Mouse (Mus musculus): ENCODE data around the gene Sgms2. TPM values are rescaled to one million over a fixed set of nuclear protein-coding genes. Genes with fewer than 3 reads are reported as not detected.

Gene Sgms2
- total RNA-seq, 2 experiments from 2014 or later = 3.5 to 4.1 TPM

DNA sequence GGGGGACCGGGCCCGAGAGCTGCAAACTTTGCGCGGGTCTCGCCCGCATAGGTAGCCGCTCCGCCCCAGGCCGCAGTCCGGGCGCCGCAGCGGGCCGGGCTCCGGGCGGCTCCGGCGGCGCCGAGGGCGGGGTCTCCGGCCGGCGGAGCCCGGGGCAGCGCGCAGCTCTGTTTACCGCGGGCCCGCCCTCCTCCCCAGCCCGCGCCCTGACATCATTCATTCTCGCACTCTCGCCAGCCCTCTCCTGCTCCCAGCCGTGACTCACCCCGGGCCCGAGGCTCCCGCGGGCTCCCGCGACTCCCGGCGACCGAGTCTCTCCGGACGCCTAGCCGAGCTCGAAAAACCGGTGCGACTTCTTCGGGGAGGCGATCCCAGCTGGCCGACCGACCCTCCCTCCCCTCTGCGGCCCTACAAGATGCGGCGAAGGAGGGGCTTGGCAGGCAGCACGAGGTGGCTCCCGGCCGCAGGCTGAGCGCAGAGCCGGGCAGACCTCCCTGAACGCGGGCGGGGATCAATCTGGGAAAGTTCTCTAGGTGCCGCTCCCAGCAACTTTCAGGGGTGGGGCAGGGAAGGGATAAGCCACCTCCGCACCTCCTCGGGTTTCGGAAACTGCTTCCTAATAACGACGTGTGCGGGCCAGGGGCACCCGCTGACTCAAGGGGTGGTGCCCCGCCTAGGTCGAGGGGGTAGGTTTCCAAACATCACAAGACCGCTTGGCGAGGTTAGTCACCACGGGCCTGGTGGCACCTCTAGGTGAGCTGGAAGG lies 885 bp downstream of the Sgms2 start:
- peak in 1 of 2 experiments; percentile 23 for DNase-seq (ENCODE audit: low spot score in 2 of 2)
- intact Hi-C loops (cut with DNase I) = no loop called here

DNA sequence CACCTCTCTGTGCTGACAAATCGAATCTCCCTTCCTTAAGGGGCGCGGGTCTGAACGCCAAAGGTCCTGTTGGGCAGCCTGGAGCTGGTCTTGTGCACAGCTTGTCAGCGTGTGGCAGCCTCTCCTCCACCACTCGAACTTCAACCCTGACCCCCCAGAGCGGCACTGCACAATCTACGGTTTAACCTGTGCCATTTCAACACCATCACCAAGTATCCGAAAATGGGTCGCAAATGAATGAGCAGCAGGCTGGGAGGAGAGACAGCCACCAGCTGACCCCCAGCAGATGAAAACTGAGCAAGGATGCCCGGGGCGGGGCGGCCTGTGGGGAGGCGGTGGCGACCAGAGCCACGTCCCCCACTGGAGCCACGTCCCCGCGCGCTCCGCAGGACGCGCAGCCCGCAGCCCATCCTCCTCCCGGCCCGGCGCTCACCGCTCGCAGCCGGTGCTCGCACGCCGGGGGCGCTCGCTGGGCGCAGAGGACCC lies 1.5 kb downstream of the Sgms2 start:
- DNase-seq (ENCODE audit: low spot score in 2 of 2) = no peak
- intact Hi-C loops (cut with DNase I) = no loop called here

DNA sequence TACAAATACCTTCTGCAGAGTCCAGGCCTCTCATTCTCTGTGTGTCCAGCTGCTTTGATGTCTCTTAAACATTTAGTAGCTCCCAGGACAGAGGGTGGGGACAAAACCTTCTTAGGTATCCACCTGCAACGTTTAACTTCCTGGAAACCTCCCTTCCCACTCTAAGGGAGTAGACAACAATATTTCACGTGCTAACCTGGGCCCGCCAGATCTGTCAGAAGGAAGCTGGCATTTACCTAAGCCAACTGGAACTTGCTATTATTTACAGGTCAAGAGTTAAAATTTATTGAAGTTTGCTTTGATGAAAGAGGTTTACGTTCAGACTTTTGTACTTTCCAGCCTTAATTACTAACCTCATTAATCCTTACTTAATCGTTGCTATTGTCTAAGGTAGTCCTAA lies 2.2 kb downstream of the Sgms2 start:
- intact Hi-C loops (cut with DNase I) = no loop called here
- DNase-seq (ENCODE audit: low spot score in 2 of 2) = no peak

DNA sequence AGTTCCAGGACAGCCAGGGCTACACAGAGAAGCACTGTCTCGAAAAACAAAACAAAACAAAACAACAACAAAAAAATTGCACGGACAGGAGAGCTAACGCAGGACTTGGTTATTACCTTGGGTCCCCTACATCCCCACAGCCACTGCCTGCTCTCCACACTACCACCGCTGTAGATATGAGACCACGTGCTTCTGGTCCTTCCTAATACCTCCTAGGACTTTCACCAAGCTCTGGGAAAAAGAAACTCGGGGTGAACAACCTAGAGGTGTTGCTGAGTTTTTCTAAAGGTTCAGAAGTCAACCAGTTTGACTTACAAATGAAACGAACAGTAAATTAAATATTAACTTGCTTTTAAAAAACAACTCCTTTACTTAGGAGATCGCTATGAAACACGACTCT lies 2.8 kb downstream of the Sgms2 start:
- DNase-seq (ENCODE audit: low spot score in 2 of 2) = no peak
- intact Hi-C loops (cut with DNase I) = no loop called here

DNA sequence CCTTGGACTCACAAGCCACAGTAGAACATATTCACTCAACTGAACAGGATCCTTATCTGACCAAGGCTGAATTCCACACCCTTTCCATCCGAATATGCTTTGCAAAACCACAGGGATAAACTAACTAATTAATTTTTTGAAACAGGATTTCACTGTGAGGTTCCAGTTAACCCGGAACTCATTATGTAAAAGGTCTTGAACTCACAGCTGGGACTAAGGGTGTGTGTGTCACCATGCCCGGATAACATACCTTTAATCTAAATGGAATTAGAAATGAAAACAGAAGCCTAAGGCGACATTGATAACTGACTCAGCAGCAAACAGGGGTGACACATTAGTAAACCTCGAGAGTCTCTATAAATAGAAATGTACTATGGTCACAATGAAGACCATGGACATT lies 5.8 kb downstream of the Sgms2 start:
- DNase-seq (ENCODE audit: low spot score in 2 of 2) = no peak
- intact Hi-C loops (cut with DNase I) = no loop called here

DNA sequence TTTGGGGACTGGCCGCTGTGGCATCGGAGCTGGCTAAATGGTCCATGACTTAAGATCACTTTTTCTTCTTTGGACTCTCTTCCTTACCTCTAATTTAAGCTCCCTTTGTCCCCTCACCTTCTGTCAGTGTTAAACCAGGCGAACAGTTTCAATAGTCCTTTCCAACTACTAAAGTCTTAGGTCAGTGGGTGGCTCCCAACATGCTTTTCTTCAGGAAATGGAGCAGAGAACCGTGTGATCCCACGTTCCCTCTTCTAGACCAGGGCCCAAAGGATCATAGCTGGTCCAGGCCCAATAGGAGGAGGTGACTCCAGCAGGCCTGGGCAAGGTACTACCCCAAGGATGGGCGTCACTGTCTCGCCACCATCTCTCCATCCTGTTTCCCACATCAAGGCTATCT lies 7.6 kb downstream of the Sgms2 start:
- intact Hi-C loops (cut with DNase I) = no loop called here

DNA sequence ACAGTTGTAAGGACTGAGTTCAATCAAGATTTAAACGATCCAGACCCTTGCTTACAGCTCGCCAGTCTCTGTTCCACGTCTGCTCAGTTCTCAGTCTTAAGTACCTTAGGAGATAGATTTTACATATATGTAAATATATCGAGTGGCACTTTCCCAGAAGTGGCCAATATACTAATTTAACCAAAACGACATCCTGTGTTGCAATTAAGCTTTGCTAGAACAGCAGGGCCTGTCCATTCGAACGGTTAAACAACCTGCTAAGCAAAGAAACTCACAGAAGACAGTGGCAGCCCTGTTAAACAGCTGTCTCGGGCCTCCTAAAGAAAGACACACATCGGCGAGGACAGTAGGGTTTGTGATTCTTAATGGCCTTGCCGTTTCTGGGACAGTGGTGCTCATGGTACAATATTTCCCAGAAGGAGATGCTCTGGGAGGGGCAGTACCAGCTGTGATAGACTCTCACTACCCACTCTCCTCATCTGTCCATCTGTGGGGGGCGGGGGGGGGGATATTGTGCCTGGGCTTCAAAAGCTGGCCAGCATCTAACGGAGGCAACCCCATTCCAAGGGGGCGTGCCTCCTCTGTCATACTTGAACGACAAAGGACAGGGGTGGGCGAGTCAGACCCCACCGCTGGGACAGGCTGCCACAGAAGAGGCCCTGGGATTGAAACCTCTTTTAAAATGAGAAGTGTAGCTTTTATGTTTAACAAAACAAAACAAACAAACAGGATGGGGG lies 9.1 kb downstream of the Sgms2 start:
- DNase-seq (ENCODE audit: low spot score in 2 of 2) = no peak
- intact Hi-C loops (cut with DNase I) = no loop called here

More for the DNA sequence above, 7.6 kb downstream of the Sgms2 start:
- no peak for DNase-seq (ENCODE audit: low spot score in 2 of 2)

DNA sequence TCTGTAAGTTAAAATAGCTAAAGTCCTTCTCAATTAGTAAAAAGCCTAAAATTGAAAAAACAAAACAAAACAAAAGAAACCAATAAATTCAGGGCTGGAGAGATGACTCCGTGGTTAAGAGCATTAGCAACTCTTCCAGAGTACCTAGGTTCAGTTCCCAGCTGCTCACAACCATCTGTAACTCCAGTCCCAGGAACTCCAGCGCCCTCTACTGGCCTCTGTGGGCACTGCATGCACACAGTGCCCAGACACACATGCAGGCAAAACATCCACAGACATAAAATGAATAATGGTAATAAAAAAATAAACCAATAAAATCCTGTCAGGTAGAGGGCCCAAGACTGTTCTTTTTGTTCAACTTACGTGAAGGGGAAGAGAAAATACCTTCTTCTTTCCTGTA lies 10.6 kb downstream of the Sgms2 start:
- DNase-seq (ENCODE audit: low spot score in 2 of 2) = no peak
- intact Hi-C loops (cut with DNase I) = no loop called here

DNA sequence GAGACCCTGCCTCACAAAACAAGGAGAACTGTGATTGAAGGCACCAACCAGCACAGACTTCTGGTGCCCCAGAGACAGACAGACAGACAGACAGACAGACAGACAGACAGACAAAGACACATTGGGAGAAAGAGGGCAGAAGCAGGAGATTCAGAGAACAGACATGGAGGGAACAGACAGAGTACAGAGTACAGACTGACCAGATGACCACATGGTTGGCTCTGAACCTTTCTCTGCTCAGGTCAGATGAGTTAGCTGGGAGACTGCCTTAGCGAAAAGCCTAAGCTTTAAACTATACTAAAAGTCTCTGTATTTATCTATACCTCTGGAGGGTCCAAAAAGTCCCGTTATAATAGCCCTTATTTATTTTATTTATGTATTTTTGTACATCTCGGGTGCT lies 11.8 kb downstream of the Sgms2 start:
- intact Hi-C loops (cut with DNase I) = no loop called here

DNA sequence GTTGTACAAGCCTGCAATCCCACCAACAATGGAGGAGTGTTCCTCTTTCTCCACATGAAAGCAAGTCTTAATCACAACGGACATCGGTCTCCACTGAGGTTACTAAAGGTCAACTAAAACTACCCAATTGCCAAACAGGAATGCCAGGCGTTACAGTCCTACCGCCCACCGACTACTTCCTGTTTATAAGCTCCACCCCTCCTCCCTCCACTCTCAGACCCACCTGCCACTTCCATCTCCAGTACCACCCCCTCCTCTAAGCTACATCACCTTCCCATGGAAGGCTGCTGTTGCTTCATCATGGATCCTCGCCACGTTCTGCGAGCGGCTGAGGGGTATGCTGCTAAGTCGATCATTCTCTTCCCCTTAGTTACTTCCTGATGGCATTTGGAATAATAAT lies 15.2 kb downstream of the Sgms2 start:
- no peak for DNase-seq (ENCODE audit: low spot score in 2 of 2)
- intact Hi-C loops (cut with DNase I) = no loop called here

More for the DNA sequence above, 11.8 kb downstream of the Sgms2 start:
- no peak for DNase-seq (ENCODE audit: low spot score in 2 of 2)

DNA sequence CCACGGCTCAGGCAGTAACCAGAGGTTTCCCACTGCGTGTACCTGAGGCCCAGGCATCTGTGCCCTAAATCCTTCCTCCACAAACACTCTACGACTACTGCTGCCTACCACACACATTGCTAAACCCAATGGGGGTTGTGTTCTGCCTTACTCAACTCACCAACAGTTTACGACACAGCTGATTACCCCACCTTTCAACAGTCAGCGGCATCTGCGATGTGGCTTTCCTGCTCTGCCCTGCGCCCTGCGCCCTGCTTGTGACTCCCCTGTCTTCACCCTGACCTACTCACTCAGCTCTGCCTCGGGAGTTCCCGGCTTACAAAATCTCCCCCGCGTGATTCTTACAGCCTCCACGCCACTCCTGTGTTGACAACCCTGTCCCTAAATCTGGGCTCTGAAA lies 16.7 kb downstream of the Sgms2 start:
- intact Hi-C loops (cut with DNase I) = no loop called here
- no peak for DNase-seq (ENCODE audit: low spot score in 2 of 2)

DNA sequence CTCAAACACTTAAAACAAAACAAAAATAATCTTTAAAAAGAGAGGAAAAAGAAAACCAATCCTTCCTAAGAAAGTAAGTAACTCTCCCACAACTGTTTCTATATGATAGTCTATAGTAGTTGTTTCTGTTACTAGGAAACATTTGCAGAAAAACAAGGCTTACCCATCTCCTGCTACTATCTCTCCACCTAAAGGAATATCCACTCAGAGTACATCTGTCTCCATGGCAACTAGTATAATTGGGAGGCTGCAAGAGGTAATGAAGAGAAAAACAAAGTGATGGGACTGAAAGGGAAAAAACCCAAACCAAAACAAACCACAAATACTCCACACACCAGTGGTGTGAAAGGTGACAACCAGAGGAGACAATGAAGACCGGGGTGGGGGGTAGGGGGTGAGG lies 17.7 kb downstream of the Sgms2 start:
- intact Hi-C loops (cut with DNase I) = no loop called here
- no peak for DNase-seq (ENCODE audit: low spot score in 2 of 2)

DNA sequence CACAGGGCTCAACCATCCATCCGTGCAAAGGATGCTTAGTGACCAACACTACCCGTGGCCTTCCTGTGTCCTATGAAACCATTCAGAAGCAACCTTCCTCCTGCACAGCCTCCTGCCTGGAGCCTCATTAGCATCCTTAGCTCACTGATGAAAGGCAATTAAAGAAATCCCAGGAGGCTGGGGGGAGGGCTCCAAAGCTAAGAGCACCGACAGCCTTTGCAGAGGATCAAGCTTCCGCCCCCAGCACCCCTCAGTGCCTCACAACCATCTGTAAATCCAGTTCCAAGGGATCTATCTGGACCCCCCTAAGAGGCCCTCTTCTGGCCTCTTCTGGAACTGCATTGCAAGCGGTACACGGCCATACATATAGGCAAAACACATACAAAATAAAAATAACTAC lies 19.4 kb downstream of the Sgms2 start:
- no peak for DNase-seq (ENCODE audit: low spot score in 2 of 2)
- intact Hi-C loops (cut with DNase I) = no loop called here

DNA sequence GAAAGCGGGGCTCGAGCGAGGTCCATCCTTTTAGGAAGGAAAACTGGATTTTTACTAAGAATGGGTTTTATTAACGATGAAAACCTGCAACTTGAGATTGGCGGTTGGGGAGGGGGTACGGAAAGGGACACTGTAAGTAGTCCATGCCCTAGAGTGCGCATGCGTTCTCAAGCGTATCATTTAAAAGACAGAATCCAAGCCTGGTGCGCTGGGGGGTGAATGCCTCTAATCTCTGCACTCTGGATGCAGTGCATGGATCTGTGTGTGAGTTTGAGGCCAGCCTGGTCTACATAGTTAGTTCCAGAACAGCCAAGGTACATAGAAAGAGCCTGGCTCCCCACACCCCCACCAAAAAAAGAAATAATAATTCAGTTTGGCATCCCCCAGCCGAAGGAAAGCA lies 19.8 kb downstream of the Sgms2 start:
- no peak for DNase-seq (ENCODE audit: low spot score in 2 of 2)
- intact Hi-C loops (cut with DNase I) = no loop called here

DNA sequence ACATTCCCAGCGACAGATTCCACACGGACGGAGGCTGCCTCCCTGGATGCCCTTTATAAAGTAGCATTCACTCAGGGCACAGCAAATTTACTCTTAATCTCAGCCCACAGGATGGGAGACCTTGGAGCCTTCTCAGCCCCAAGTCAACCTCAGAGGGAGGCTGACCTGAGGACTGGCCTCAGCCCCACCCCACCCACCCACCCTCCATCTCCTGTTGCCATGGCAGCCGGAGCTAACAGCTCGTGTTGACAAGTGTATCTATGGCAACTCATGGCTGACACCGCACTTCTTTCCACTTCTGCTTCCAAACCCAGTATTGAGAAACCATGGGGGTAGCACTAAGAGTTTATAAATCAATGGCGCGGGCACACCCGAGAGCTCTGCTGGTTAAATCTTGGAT lies 20.4 kb downstream of the Sgms2 start:
- no peak for DNase-seq (ENCODE audit: low spot score in 2 of 2)

DNA sequence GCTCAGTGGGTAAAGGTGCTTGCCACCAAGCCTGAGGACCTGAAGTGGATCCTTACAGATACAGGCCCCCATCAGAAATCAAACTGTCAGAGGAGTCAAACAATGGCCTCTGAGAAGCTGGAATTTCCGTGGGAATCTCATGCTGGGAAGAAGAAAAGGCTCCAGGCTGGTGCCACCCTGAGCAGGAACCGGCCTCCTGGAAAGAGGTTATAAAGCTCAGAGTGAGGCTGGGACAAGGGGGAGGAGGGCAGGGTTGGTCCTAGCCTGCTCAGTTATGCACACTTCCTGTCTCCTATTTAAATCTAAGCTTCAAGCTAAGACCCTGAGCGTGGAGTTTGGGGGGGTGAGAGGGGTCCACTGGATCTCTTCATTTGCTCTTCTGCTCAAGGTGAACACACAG lies 21.6 kb downstream of the Sgms2 start:
- intact Hi-C loops (cut with DNase I) = no loop called here
- DNase-seq (ENCODE audit: low spot score in 2 of 2) = no peak

More for the DNA sequence above, 20.4 kb downstream of the Sgms2 start:
- intact Hi-C loops (cut with DNase I) = no loop called here

DNA sequence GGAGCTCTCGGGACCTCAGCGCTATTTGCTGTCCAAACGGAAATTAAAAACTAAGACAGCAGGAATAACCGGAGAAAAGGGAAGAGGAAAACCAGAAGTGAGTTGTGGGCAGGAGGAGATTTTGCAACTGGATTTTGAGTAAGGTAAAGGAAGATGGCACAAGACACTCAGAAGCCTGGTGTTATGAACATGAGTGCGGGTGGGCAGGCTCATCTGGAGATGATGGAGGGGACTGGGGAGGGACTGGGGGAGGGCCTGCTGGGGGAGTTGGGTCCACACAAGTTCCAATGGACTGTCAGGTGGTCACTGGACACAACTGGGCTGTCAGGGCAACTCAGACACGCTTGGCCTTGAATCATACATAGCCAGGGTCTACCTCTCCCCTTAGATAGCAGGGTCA lies 24.8 kb downstream of the Sgms2 start:
- intact Hi-C loops (cut with DNase I) = no loop called here
- DNase-seq (ENCODE audit: low spot score in 2 of 2) = no peak

DNA sequence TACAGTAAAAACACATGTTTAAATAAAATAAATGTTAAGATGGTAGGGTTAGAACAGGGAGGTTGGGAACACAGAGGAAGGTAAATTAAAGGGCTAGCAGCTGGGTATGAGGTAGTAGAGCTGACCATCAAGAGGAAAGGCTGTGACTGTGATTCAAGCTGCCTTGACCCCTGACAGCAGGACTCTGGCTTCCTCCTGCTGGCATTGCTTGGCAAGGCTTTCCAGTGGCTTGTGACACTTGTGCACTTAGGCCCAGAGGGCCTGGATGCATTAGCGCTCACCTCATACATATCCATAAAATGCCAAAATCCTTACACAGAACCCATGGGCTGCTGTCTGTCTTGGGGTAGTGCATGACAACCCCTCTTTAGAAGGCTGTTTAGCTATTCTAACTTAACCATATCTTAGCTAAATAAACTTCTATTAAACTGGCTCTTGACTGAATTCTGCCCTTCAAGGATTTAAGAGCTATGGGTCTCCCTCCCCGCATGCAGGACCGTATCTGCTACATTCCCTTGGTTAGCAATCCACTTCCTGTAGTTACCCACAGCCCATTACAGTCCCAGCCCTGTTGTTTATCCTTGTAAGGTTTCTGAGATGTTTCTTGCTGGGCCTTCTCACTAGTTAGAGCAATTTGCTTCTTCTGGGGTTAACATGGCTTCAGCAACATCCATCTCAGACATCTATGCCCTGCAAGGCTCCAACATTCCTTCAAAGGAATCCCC lies 25.5 kb downstream of the Sgms2 start:
- intact Hi-C loops (cut with DNase I) = no loop called here
- no peak for DNase-seq (ENCODE audit: low spot score in 2 of 2)

DNA sequence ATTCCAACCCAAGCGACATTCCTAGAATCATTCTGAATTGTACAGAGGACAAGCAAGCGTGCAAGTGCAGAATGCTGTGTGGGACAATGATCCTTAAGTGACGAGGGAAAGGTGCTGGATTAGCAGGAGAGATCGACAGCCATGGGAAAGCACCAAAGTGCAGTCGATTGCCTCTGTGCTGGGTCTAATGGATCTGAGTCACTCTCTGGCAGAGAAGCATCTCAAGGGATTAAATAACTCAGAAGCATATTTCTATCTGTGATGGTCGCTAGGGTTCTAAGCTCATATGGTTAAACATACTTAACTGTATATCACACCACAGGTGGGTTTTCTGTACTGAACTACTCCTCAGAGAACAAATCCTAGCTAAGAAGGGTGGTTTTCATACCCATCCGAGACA lies 118.2 kb downstream of the Sgms2 start:
- DNase-seq (ENCODE audit: low spot score in 2 of 2) = no peak
- intact Hi-C loops (cut with DNase I) = no loop called here

DNA sequence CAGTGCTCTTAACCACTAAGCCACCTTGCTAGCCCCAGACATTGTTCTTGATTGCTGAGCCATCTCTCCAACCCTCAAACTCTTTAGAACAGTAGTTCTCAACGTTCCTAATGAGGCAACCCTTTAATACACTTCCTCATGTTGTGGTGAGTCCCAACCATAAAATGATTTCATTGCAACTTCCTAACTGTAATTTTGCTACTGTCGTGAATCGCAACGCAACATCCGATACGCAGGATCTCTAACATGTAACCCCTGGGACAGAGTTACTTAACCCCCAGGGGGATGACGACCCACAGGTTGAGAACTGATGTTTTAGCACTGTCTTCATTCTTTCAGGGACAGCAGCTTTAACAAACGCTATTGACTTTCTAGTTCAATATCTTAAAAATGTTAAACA lies 122.5 kb downstream of the Sgms2 start:
- DNase-seq (ENCODE audit: low spot score in 2 of 2) = no peak
- intact Hi-C loops (cut with DNase I) = no loop called here

Measured in left cerebral cortex, postnatal 14 days (tissue).